Mouse (Mus musculus) megakaryocyte-erythroid progenitor cell, adult 5 weeks (primary cell): Measurements from ENCODE around the gene Vmn1r151. TPM values are rescaled to one million over a fixed set of nuclear protein-coding genes. Genes with fewer than 3 reads are reported as not detected.

Experiments
- polyA plus RNA-seq: library from polyadenylated mRNA; stranded (reverse); fragments of >175 nt; gene quantifications from 2 replicates; pipeline ENCODE4 v1.2.3, GENCODE M21; 2012

Vmn1r151 gene
- polyA plus RNA-seq, result not detected in 2 replicates

GRCm38 (mm10) chr7:22499578-22499977 lies at the start of gene Vmn1r151:
Vmn1r151 (minus strand) TSS chr7:22499678.

GRCm38 (mm10) chr7:22534787-22535186 lies 35.3 kb upstream of the Vmn1r151 start, which contains the start of gene Gm8677:
Gm8677 (minus strand) TSS chr7:22534887.

GRCm38 (mm10) chr7:22522667-22523066 lies 23.2 kb upstream of the Vmn1r151 start, which contains the start of gene Vmn1r152:
Vmn1r152 (plus strand) TSS chr7:22522967.

GRCm38 (mm10) chr7:22463975-22464374 lies 35.5 kb downstream of the Vmn1r151 start, which contains the start of gene Gm10665:
Gm10665 (minus strand) TSS chr7:22464075.

Other genes starting within 250 kb of the Vmn1r151 start
- not detected in 2 replicates for gene Gm4187, start 170.0 kb downstream of the Vmn1r151 start, polyA plus RNA-seq
- not detected in 2 replicates for gene Gm8660, start 128.6 kb downstream of the Vmn1r151 start, polyA plus RNA-seq
- not detected in 2 replicates for gene Vmn1r148, start 86.1 kb downstream of the Vmn1r151 start, polyA plus RNA-seq
- not detected in 2 replicates for gene Vmn1r149, start 61.4 kb downstream of the Vmn1r151 start, polyA plus RNA-seq
- not detected in 2 replicates for gene Gm10665, start 35.6 kb downstream of the Vmn1r151 start, polyA plus RNA-seq
- gene Vmn1r152, start 23.3 kb upstream of the Vmn1r151 start, polyA plus RNA-seq, result not detected in 2 replicates
- not detected in 2 replicates for gene Gm8677, start 35.2 kb upstream of the Vmn1r151 start, polyA plus RNA-seq
- not detected in 2 replicates for gene Gm4201, start 65.7 kb upstream of the Vmn1r151 start, polyA plus RNA-seq
- not detected in 2 replicates for gene Gm4565, start 88.4 kb upstream of the Vmn1r151 start, polyA plus RNA-seq
- gene Vmn1r155, start 158.3 kb upstream of the Vmn1r151 start, polyA plus RNA-seq, result not detected in 2 replicates
- not detected in 2 replicates for gene Gm8693, start 192.6 kb upstream of the Vmn1r151 start, polyA plus RNA-seq
- not detected in 2 replicates for gene Gm4567, start 220.0 kb upstream of the Vmn1r151 start, polyA plus RNA-seq